Mouse (Mus musculus) stomach, adult 2 months (tissue): ENCODE measurements around the gene Tsr3. TPM values are rescaled to one million over a fixed set of nuclear protein-coding genes. Genes with fewer than 3 reads are reported as not detected.

Source experiments
- polyA plus RNA-seq: library from polyadenylated mRNA; depleted of rRNA; stranded (reverse); fragments of >200 nt; gene quantifications from 2 replicates; pipeline ENCODE4 v1.2.3, GENCODE M21; 2012; rRNA removed

Tsr3 gene
- 7.8 and 11.4 TPM in 2 replicates for polyA plus RNA-seq

DNA sequence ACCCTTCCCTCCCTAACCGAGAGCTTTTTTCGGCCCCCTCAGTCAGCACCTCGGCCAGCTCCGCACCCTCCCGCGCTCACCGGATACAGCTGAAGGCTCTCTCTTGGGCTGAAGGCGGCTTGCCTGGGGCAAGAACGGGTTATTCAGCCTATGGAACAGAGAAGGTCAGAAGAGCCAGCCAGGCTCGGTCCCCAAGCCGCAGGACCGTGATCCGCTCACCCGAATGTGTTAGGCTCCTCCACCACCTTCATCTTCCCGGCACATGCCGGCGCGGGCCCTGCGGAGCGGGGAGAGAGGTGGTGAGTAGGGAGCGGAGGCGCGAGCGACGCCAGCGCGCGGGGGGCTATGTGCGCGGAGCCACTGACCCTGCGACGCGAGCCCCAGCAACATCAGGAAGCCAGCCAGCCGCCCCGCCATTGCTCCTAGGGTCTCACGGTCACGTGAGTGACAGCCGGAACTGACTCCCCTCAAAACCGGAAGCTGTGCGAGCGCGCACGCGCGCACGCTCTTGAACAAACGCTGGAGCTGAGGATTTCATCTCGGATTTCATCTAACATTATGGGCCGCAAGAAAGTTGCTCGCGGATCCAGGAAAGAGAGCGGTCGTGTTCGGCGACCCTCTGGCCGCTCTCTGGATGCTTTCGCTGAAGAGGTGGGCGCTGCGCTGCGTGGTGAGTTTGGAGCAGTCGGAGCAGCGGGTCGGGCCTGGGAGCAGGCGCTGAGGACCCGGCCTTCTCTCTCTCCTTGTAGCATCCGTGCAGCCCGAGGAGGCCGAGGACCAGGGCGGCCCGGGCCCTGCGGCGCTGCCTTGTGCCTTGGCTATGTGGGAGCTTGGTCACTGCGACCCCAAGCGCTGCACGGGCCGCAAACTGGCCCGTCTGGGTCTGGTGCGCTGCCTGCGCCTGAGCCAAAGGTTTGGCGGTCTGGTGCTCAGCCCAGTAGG, at the start of gene Tsr3, which contains the start of gene Gnptg:
Tsr3 (plus strand) TSS at position 476 of the 942 bp plus-strand sequence.
Gnptg (minus strand) TSS at position 430 of the 942 bp plus-strand sequence.

DNA sequence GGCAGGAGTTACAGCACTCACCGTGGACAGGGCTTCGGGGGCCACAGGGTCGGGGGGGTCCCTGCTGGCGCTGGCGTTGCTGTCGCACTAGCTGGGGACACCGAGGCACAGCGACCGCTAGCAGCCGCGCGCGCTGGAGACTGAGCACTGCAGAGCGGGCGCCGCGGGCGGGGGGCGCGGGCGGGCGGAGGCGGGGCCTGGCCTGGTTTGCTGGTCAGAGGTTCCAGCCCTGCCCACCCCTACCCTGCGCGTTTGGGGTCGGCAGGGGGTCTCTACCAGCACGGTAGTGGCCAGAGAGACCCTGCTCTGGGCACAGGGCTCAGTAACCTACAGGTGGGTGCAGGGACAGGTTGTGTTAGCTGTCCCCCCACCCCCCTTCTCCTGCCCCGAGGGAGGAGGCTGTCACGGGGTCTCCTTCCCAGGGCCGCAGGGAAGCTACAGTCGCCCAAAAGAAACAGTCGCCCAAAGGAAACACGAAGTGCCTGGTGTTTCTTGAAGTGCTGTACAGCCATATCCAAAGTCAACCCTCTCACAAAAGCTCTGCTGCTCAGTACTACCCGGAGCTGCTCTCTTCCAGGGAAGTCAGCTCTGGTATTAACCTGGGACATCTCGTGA, 16.3 kb downstream of the Tsr3 start, which contains the start of gene Baiap3:
Baiap3 (minus strand) TSS at position 225 of the 615 bp plus-strand sequence.

DNA sequence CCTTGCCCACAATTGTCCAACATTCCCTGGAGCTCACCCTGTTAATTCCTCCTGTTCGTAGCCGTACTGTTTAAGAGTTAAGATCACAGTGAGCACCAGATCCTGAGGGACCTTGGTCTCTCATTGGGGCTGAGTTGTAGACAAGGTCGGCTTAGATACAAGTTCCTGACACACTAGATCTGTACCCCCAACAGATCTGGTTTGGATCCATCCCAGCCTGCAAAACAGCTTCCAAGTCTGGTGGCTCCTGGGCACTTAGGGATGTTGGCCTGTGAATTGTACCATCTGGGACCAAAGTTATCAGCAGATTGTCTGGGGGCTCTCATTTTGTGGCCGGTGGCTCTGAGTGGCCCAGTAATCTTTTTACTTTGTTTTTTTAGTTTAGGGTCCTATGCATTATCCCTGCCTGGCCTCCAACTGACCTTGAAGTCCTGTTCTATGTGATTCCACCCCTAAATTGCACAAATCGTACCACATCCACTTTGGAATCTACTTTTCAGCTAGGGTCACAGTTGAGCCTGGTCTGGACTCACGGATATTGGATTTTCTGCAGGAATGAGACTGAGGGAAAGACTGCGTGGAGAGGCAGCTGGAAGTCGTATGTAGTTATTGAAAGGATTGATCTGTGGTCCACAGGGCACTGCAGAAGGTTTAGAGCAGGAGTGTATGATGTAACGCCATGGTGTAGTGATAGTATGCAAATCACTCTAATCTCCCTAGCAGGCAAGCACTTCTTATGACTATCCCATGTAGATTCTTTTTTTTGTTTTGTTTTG, 34.8 kb downstream of the Tsr3 start, which contains the start of gene Ube2i:
Ube2i (minus strand) TSS at position 52 of the 776 bp plus-strand sequence.

Other genes starting within 250 kb of the Tsr3 start
- 2.9 and 4.7 TPM in 2 replicates for gene Cramp1l, start 224.4 kb upstream of the Tsr3 start, polyA plus RNA-seq
- 2.1 and 2.7 TPM in 2 replicates for gene Ift140, start 224.1 kb upstream of the Tsr3 start, polyA plus RNA-seq
- 17.1 and 18.2 TPM in 2 replicates for gene Tmem204, start 156.6 kb upstream of the Tsr3 start, polyA plus RNA-seq
- 7.1 and 7.3 TPM in 2 replicates for gene Telo2, start 124.2 kb upstream of the Tsr3 start, polyA plus RNA-seq
- gene Ptx4, start 119.4 kb upstream of the Tsr3 start, polyA plus RNA-seq, result not detected in 2 replicates
- 12.3 and 13.1 TPM in 2 replicates for gene Clcn7, start 106.8 kb upstream of the Tsr3 start, polyA plus RNA-seq
- 0.08 and 0.13 TPM in 2 replicates for gene Ccdc154, start 77.7 kb upstream of the Tsr3 start, polyA plus RNA-seq
- 3.6 TPM in 2 replicates for gene Gm38655, start 64.7 kb upstream of the Tsr3 start, polyA plus RNA-seq
- 8.0 and 10.1 TPM in 2 replicates for gene BC003965, start 55.6 kb upstream of the Tsr3 start, polyA plus RNA-seq
- 8.7 and 10.6 TPM in 2 replicates for gene Unkl, start 51.8 kb upstream of the Tsr3 start, polyA plus RNA-seq
- 15.3 and 17.3 TPM in 2 replicates for gene Gnptg, start within 50 bp of the Tsr3 start, polyA plus RNA-seq
- gene Baiap3, start 16.2 kb downstream of the Tsr3 start, polyA plus RNA-seq, result 5.8 and 9.5 TPM in 2 replicates
- gene Ube2i, start 34.5 kb downstream of the Tsr3 start, polyA plus RNA-seq, result 37.9 and 44.5 TPM in 2 replicates
- 0.10 TPM in 1 of 2 replicates, not detected in the other for gene Prss34, start 58.2 kb downstream of the Tsr3 start, polyA plus RNA-seq
- 0.06 and 0.09 TPM in 2 replicates for gene Prss28, start 68.5 kb downstream of the Tsr3 start, polyA plus RNA-seq
- not detected in 2 replicates for gene Prss29, start 78.5 kb downstream of the Tsr3 start, polyA plus RNA-seq
- 6.2 and 33.9 TPM in 2 replicates for gene Tpsab1, start 105.4 kb downstream of the Tsr3 start, polyA plus RNA-seq
- gene Tpsb2, start 126.1 kb downstream of the Tsr3 start, polyA plus RNA-seq, result 17.3 and 32.1 TPM in 2 replicates
- 1.5 and 2.3 TPM in 2 replicates for gene Tpsg1, start 129.1 kb downstream of the Tsr3 start, polyA plus RNA-seq
- gene Cacna1h, start 193.6 kb downstream of the Tsr3 start, polyA plus RNA-seq, result 13.5 and 16.6 TPM in 2 replicates
- gene Tekt4, start 214.4 kb downstream of the Tsr3 start, polyA plus RNA-seq, result 0.31 TPM in 1 of 2 replicates, not detected in the other